Mouse (Mus musculus) heart, embryonic 12.5 days (tissue): ENCODE results near the gene Nell2. TPM values are rescaled to one million over a fixed set of nuclear protein-coding genes. Genes with fewer than 3 reads are reported as not detected.

Source experiments
- ATAC-seq: fragments of 200-750 bp; cut with Nextera tagmentation; 2 replicates; pipeline ENCODE4 v1.8.0; 2017; ENCODE audit warnings: moderate TSS enrichment, moderate library complexity; ENCODE audit not compliant: insufficient number of reproducible peaks, low FRiP score
- H3K27ac ChIP-seq: fragments of 300-500 bp; sonication (generic); 2 replicates; pipeline ENCODE4 v1.5.1; 2016; ENCODE audit warnings: mild to moderate bottlenecking, moderate library complexity; ENCODE audit not compliant: poor library complexity, severe bottlenecking
- H3K27me3 ChIP-seq: fragments of 300-500 bp; sonication (generic); replicated peaks from 2 replicates; pipeline ENCODE4 v1.6.1; 2016; ENCODE audit warnings: mild to moderate bottlenecking, moderate library complexity
- H3K36me3 ChIP-seq: fragments of 300-500 bp; sonication (generic); 2 replicates; pipeline ENCODE4 v1.6.1; 2016; ENCODE audit warnings: mild to moderate bottlenecking, moderate library complexity
- H3K4me1 ChIP-seq: fragments of 300-500 bp; sonication (generic); replicated peaks from 2 replicates; pipeline ENCODE4 v1.6.1; 2016; ENCODE audit warnings: mild to moderate bottlenecking
- H3K4me2 ChIP-seq: fragments of 300-500 bp; sonication (generic); 2 replicates; pipeline ENCODE4 v1.6.1; 2016; ENCODE audit warnings: mild to moderate bottlenecking, moderate library complexity
- H3K4me3 ChIP-seq: fragments of 300-500 bp; sonication (generic); 2 replicates; pipeline ENCODE4 v1.5.1; 2016; ENCODE audit warnings: mild to moderate bottlenecking
- H3K9ac ChIP-seq: fragments of 300-500 bp; sonication (generic); 2 replicates; pipeline ENCODE4 v1.6.1; 2016; ENCODE audit warnings: mild to moderate bottlenecking, moderate library complexity
- H3K9me3 ChIP-seq: fragments of 300-500 bp; sonication (generic); replicated peaks from 2 replicates; pipeline ENCODE4 v1.6.1; 2016; ENCODE audit warnings: mild to moderate bottlenecking, moderate library complexity
- WGBS: fragments of 180-500 bp; shearing (Covaris S2); methylation state at CpG from one replicate; pipeline ENCODE4 v1.1.7; 2016; 5-methylcytosine and 5-hydroxymethylcytosine counted together
- polyA plus RNA-seq: library from polyadenylated mRNA; unstranded; fragments of >200 nt; fragmentation: Nextera tagmentation; extraction: Ambion mirVana; gene quantifications from 2 replicates; pipeline ENCODE4 v1.2.1, GENCODE M21; 2016

Gene Nell2
- polyA plus RNA-seq, 1 experiment from 2014 or later: 0.93 TPM

- Histone ChIP-seq H3K36me3 (no peaks in the 10 kb centered on the region), H3K9ac (no peak overlapping the region), H3K4me2 (no peak overlapping the region), H3K27me3 (no peaks in the 10 kb centered on the region), H3K9me3 (no peaks in the 10 kb centered on the region), H3K4me1 (no peaks in the 10 kb centered on the region), H3K27ac (no peak overlapping the region), H3K4me3 (no peak overlapping the region)
- 90% methylated on average over 11 of the region's 11 CpGs for WGBS
- no peak for ATAC-seq
These were observed 446.7 kb downstream of the Nell2 start for GRCm38 (mm10) chr15:95081654-95082053.

GRCm38 (mm10) chr15:95075356-95075755, 453.0 kb downstream of the Nell2 start:
- Histone ChIP-seq H3K27ac (no peak overlapping the region), H3K9me3 (no peaks in the 10 kb centered on the region), H3K9ac (no peak overlapping the region), H3K4me3 (no peak overlapping the region), H3K36me3 (no peaks in the 10 kb centered on the region), H3K4me2 (no peak overlapping the region), H3K4me1 (no peaks in the 10 kb centered on the region), H3K27me3 (no peaks in the 10 kb centered on the region)
- no peak for ATAC-seq
- WGBS: 83% methylated on average over 12 of the region's 12 CpGs

DNA sequence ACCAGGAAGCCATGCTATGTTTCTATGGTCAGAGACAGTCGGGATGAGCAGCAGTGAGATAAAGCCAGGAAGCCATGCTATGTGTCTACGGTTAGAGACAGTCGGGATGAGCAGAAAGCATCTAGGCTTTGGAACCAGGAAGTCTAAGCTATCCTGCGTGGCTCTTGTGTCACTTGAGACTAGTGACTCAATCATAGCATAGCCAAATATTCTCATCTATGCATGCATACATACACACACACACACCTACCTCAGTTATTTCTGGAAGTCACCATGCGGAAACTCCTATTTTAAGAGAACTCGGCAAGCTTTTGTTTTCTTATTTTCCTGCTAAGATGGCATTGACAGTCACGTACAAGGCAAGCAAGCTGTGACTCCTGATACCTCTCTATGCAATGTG, 457.5 kb downstream of the Nell2 start:
- Histone ChIP-seq H3K36me3 (no peaks in the 10 kb centered on the region), H3K9me3 (no peaks in the 10 kb centered on the region), H3K27me3 (no peaks in the 10 kb centered on the region), H3K4me2 (no peak overlapping the region), H3K4me1 (no peaks in the 10 kb centered on the region), H3K27ac (no peak overlapping the region), H3K9ac (no peak overlapping the region), H3K4me3 (no peak overlapping the region)
- WGBS: 75% methylated on average over 7 of the region's 7 CpGs
- ATAC-seq: no peak

- no peak overlapping the region for H3K27ac ChIP-seq
- no peak for ATAC-seq
- 80% methylated on average over 1 of the region's 1 CpGs for WGBS
These were observed 459.6 kb downstream of the Nell2 start for GRCm38 (mm10) chr15:95068799-95069198.

DNA sequence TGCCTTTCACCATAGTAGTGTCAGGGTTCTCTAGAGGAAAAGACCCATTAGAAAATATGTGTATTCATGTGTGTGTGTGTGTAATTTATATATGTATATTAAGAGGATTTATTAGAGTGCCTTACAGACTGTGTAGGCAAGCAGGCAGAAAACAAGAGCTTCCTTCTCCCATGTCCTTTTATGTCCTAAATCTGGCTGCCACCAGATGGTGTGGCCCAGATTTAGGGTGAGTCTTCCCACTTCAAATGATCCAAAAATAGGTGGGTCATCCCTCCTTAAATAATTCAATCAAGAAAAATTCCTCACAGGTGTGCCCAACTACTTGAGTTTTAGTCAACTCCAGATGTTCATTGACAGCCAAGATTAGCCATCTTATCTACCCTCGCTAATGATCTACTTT, 460.3 kb downstream of the Nell2 start:
- WGBS: 82% methylated on average over 1 of the region's 1 CpGs
- Histone ChIP-seq H3K9me3 (no peaks in the 10 kb centered on the region; the same call in 1 of the 2 replicates), H3K27ac (no peak overlapping the region), H3K4me3 (no peak overlapping the region), H3K4me2 (no peak overlapping the region), H3K4me1 (no peaks in the 10 kb centered on the region), H3K27me3 (no peaks in the 10 kb centered on the region), H3K36me3 (no peaks in the 10 kb centered on the region), H3K9ac (no peak overlapping the region)
- ATAC-seq: no peak

More at GRCm38 (mm10) chr15:95068799-95069198, 459.6 kb downstream of the Nell2 start:
- no peak overlapping the region for H3K9ac ChIP-seq
- no peaks in the 10 kb centered on the region for H3K27me3 ChIP-seq
- no peak overlapping the region for H3K4me2 ChIP-seq
- H3K4me3 ChIP-seq: no peak overlapping the region
- H3K9me3 ChIP-seq: no peaks in the 10 kb centered on the region; the same call in 1 of the 2 replicates
- no peaks in the 10 kb centered on the region for H3K4me1 ChIP-seq
- no peaks in the 10 kb centered on the region for H3K36me3 ChIP-seq

DNA sequence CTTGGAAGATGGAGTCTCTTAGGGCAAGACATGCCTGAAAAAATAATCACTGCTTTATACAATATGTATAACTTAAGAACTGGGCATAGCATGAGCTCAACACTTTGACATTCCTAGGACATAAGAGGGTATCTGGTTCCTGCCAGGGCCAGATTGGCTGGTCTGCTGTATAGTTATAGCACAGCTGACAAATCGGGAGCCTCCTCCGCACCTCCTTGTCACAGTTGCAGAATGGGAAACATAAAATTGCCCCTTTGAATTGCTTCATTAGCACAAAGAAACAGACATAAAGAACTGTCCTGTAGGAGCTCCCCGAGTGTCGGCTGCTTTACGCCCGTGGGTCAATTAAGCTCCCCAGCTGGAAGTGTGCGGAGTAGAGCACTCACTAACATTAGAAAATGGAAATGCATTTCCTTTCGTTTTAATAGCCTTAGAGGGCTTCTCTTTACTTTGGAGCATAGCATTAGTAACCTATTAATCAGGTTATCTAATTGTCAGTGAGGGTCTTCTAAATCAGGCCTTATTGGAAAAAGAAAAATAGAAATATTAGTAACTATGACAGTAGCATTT, 473.2 kb downstream of the Nell2 start:
- Histone ChIP-seq H3K27me3 (no peaks in the 10 kb centered on the region), H3K4me1 (no peaks in the 10 kb centered on the region), H3K4me2 (no peak overlapping the region), H3K27ac (no peak overlapping the region), H3K9ac (no peak overlapping the region), H3K4me3 (no peak overlapping the region), H3K9me3 (no peaks in the 10 kb centered on the region), H3K36me3 (no peaks in the 10 kb centered on the region)
- 83% methylated on average over 8 of the region's 8 CpGs for WGBS
- ATAC-seq: no peak

DNA sequence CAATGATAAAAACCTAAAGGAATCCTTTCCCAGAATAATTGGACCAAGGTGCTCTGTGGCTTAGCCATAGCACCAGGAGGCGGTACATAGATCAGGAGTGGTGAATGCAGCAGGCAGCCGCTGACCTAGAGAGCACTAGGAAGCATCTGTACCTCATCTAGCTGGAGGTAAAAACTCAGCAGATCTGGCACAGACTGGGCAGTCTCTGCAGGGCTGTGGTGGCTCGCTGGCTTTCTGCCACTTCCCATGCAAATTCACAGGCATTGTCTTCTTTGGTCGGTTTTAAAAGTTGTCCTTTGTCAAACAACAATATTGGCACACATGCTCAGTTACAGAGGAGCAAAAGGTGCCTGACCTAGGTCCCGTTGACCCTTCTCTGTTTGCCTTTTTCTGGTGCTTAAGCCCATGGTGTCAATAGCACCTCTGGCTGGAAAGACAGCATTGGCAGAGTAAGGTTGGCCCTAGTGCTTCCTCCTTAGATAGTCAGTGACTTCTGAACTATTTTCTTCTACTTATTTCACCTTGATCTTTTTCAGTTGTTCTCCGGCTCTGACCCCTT, 479.1 kb downstream of the Nell2 start:
- 77% methylated on average over 6 of the region's 6 CpGs for WGBS
- Histone ChIP-seq H3K9me3 (no peaks in the 10 kb centered on the region), H3K27me3 (no peaks in the 10 kb centered on the region), H3K4me3 (no peak overlapping the region), H3K27ac (no peak overlapping the region), H3K4me1 (no peaks in the 10 kb centered on the region), H3K9ac (no peak overlapping the region), H3K4me2 (no peak overlapping the region), H3K36me3 (no peaks in the 10 kb centered on the region)
- ATAC-seq: no peak

- H3K9me3 ChIP-seq: no peaks in the 10 kb centered on the region
- no peak overlapping the region for H3K27ac ChIP-seq
- H3K36me3 ChIP-seq: no peaks in the 10 kb centered on the region
- H3K27me3 ChIP-seq: no peaks in the 10 kb centered on the region
- H3K4me1 ChIP-seq: no peaks in the 10 kb centered on the region
- no peak overlapping the region for H3K4me3 ChIP-seq
- H3K4me2 ChIP-seq: no peak overlapping the region
- WGBS: 94% methylated on average over 2 of the region's 2 CpGs
- no peak for ATAC-seq
- no peak overlapping the region for H3K9ac ChIP-seq
These were observed 480.9 kb downstream of the Nell2 start for GRCm38 (mm10) chr15:95047486-95047885.

DNA sequence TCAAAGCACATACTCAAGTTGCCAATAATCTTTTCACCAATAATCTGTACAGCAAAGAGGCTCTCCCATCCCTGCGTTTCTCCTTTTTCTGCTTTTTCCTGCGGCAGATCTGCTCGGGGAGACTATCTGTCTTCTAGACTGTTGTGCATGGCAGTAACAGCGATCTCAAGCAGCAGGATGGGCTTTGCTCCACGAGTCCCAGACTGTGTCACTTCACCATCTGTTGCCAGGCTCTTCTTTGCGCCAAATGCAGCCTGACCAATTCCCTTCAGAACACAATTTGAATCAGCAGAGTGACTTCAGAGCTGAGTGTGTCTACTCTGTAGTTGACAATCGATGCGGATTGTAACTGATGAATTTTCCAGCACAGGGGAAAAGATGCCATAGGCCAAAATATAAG, 484.3 kb downstream of the Nell2 start:
- Histone ChIP-seq H3K9ac (no peak overlapping the region), H3K4me3 (no peak overlapping the region), H3K27me3 (no peaks in the 10 kb centered on the region), H3K9me3 (no peaks in the 10 kb centered on the region), H3K27ac (no peak overlapping the region), H3K36me3 (no peaks in the 10 kb centered on the region), H3K4me1 (no peaks in the 10 kb centered on the region), H3K4me2 (no peak overlapping the region)
- WGBS: 79% methylated on average over 8 of the region's 8 CpGs
- ATAC-seq: no peak

GRCm38 (mm10) chr15:95042437-95042836, 485.9 kb downstream of the Nell2 start:
- no peak overlapping the region for H3K4me3 ChIP-seq
- 75% methylated on average over 9 of the region's 9 CpGs for WGBS
- no peak overlapping the region for H3K4me2 ChIP-seq
- H3K36me3 ChIP-seq: no peaks in the 10 kb centered on the region
- H3K9me3 ChIP-seq: no peaks in the 10 kb centered on the region
- H3K9ac ChIP-seq: no peak overlapping the region
- no peak overlapping the region for H3K27ac ChIP-seq
- no peaks in the 10 kb centered on the region for H3K4me1 ChIP-seq
- no peaks in the 10 kb centered on the region for H3K27me3 ChIP-seq
- no peak for ATAC-seq

- no peak overlapping the region for H3K27ac ChIP-seq
- no peak for ATAC-seq
- no peak overlapping the region for H3K4me3 ChIP-seq
- H3K4me2 ChIP-seq: no peak overlapping the region
- H3K27me3 ChIP-seq: no peaks in the 10 kb centered on the region
- no peak overlapping the region for H3K9ac ChIP-seq
- H3K36me3 ChIP-seq: no peaks in the 10 kb centered on the region
- H3K9me3 ChIP-seq: no peaks in the 10 kb centered on the region
- WGBS: 81% methylated on average over 5 of the region's 5 CpGs
- no peaks in the 10 kb centered on the region for H3K4me1 ChIP-seq
These were observed 498.9 kb downstream of the Nell2 start for GRCm38 (mm10) chr15:95029487-95029875.

DNA sequence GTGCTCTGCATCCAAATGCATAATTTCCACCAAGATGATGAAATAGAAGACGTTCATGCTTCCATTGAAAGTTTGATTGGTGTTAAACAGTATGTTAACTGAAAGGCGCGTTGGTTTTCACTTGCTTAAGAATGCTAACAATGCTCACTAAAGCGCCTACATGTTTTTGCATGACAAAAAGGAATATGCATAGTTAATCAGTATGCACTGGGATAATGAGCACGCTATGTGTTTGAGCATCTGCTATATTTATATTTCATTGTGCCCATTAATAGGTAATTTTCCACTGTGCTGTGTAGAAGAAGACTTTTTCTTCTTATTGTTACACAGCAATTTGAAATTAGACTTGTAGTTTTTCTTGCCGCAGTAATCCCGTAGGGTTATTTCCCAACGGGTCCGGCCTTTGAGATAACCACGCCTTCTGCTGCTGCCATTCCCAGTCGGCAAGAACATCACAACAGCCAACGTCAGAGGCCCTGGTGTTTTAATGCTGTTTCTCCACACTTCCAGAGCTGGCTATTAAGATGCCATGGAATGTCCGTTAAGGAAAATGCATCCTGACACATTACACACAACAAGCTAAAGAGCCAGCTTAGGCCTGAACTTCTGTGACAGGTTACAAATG, 499.4 kb downstream of the Nell2 start:
- Histone ChIP-seq H3K27ac (no peak overlapping the region), H3K4me3 (no peak overlapping the region), H3K9me3 (no peaks in the 10 kb centered on the region), H3K4me2 (no peak overlapping the region), H3K9ac (no peak overlapping the region), H3K4me1 (no peaks in the 10 kb centered on the region), H3K27me3 (no peaks in the 10 kb centered on the region), H3K36me3 (no peaks in the 10 kb centered on the region)
- WGBS: 82% methylated on average over 13 of the region's 13 CpGs
- no peak for ATAC-seq
